Mouse (Mus musculus): Measurements from ENCODE around the gene Nop10.

- TF ChIP-seq GATA1 (IDR thresholded peaks at IDR 0.05; ENCODE audit: borderline replicate concordance, low read length): no peak
- no peak for TF ChIP-seq FLI1 (IDR thresholded peaks at IDR 0.05; ENCODE audit: low read length)
Observed at GRCm38 (mm10) chr2:112224356-112224755, 37.4 kb upstream of the Nop10 start.

Data from megakaryocyte, embryonic 14.5 days (primary cell).